Mouse (Mus musculus) hindbrain, embryonic 13.5 days (tissue): ENCODE data around the gene Apoa1. TPM values are rescaled to one million over a fixed set of nuclear protein-coding genes. Genes with fewer than 3 reads are reported as not detected.

Experiments used
- ATAC-seq: fragments of 200-750 bp; cut with Nextera tagmentation; 2 replicates; pipeline ENCODE4 v1.8.0; 2017; ENCODE audit warnings: moderate TSS enrichment; ENCODE audit not compliant: low FRiP score
- H3K27ac ChIP-seq: fragments of 300-500 bp; sonication (generic); 2 replicates; pipeline ENCODE4 v1.5.1; 2015; ENCODE audit warnings: inconsistent platforms, mild to moderate bottlenecking, moderate library complexity
- H3K27me3 ChIP-seq: fragments of 300-500 bp; sonication (generic); 2 replicates; pipeline ENCODE4 v1.6.1; 2015; ENCODE audit warnings: mild to moderate bottlenecking, inconsistent platforms
- H3K36me3 ChIP-seq: fragments of 300-500 bp; sonication (generic); 2 replicates; pipeline ENCODE4 v1.6.1; 2015; ENCODE audit warnings: mild to moderate bottlenecking, inconsistent platforms
- H3K4me1 ChIP-seq: fragments of 300-500 bp; sonication (generic); replicated peaks from 2 replicates; pipeline ENCODE4 v1.6.1; 2015; ENCODE audit warnings: inconsistent platforms
- H3K4me2 ChIP-seq: fragments of 300-500 bp; sonication (generic); 2 replicates; pipeline ENCODE4 v1.6.1; 2015; ENCODE audit warnings: inconsistent platforms, mild to moderate bottlenecking, moderate library complexity
- H3K4me3 ChIP-seq: fragments of 300-500 bp; sonication (generic); 2 replicates; pipeline ENCODE4 v1.5.1; 2015; ENCODE audit warnings: mild to moderate bottlenecking, inconsistent platforms
- H3K9ac ChIP-seq: fragments of 300-500 bp; sonication (generic); 2 replicates; pipeline ENCODE4 v1.6.1; 2015; ENCODE audit warnings: mild to moderate bottlenecking, inconsistent platforms
- H3K9me3 ChIP-seq: fragments of 300-500 bp; sonication (generic); 2 replicates; pipeline ENCODE4 v1.6.1; 2016; ENCODE audit warnings: inconsistent platforms
- WGBS: fragments of 180-500 bp; shearing (Covaris S2); methylation state at CpG from one replicate; pipeline ENCODE4 v1.1.7; 2015; 5-methylcytosine and 5-hydroxymethylcytosine counted together
- polyA plus RNA-seq: library from polyadenylated mRNA; unstranded; fragments of >200 nt; fragmentation: Nextera tagmentation; extraction: Ambion mirVana; gene quantifications from 2 replicates; pipeline ENCODE4 v1.2.1, GENCODE M21; 2015

The Apoa1 gene
- polyA plus RNA-seq, 1 experiment from 2014 or later, result 3.3 TPM

- ATAC-seq, result no peak
- H3K9ac ChIP-seq, result peak overlapping the region; percentile 60; the same call in 1 of the 2 replicates
- peaks cover 22% of the 10 kb centered on the region for H3K4me1 ChIP-seq
- peaks cover 15% of the 10 kb centered on the region for H3K36me3 ChIP-seq
- no peaks in the 10 kb centered on the region for H3K9me3 ChIP-seq
- H3K27me3 ChIP-seq, result peaks cover 36% of the 10 kb centered on the region
- no peak overlapping the region for H3K4me2 ChIP-seq
- H3K27ac ChIP-seq, result no peak overlapping the region
- H3K4me3 ChIP-seq, result no peak overlapping the region
- 95% methylated on average over 4 of the region's 4 CpGs for WGBS
Measured at GRCm38 (mm10) chr9:46270782-46271181, 42.4 kb downstream of the Apoa1 start.

GRCm38 (mm10) chr9:46272070-46272469 is 43.7 kb downstream of the Apoa1 start:
- no peak for ATAC-seq
- H3K27me3 ChIP-seq, result peaks cover 36% of the 10 kb centered on the region
- peak overlapping the region; percentile 96; the same call in 1 of the 2 replicates for H3K4me2 ChIP-seq
- H3K36me3 ChIP-seq, result peaks cover 28% of the 10 kb centered on the region
- H3K9me3 ChIP-seq, result no peaks in the 10 kb centered on the region
- H3K27ac ChIP-seq, result no peak overlapping the region
- H3K4me3 ChIP-seq, result no peak overlapping the region
- H3K4me1 ChIP-seq, result peaks cover 22% of the 10 kb centered on the region
- H3K9ac ChIP-seq, result no peak overlapping the region
- WGBS, result 90% methylated on average over 9 of the region's 9 CpGs

- Histone ChIP-seq H3K27ac (peak within 1 kb of the TSS; percentile 71), H3K27me3 (peaks cover 36% of the 10 kb centered on the region), H3K9me3 (no peaks in the 10 kb centered on the region), H3K4me2 (peak within 1 kb of the TSS; percentile 96), H3K9ac (peak within 1 kb of the TSS; percentile 83), H3K4me1 (peaks cover 22% of the 10 kb centered on the region), H3K4me3 (peak within 1 kb of the TSS; percentile 87), H3K36me3 (peaks cover 36% of the 10 kb centered on the region)
- 7% methylated on average over 45 of the region's 45 CpGs for WGBS
- peak; percentile 95 for ATAC-seq
Measured at GRCm38 (mm10) chr9:46272677-46273454, 44.5 kb downstream of the Apoa1 start, which contains the start of gene Zpr1. Zpr1 (plus strand) TSS chr9:46273064.

- no peaks in the 10 kb centered on the region for H3K9me3 ChIP-seq
- H3K27me3 ChIP-seq, result peaks cover 20% of the 10 kb centered on the region
- H3K27ac ChIP-seq, result no peak overlapping the region
- no peak for ATAC-seq
- 93% methylated on average over 9 of the region's 9 CpGs for WGBS
- no peak overlapping the region for H3K4me3 ChIP-seq
- no peak overlapping the region for H3K9ac ChIP-seq
- H3K36me3 ChIP-seq, result peaks cover 50% of the 10 kb centered on the region
- peak overlapping the region; percentile 96; the same call in 1 of the 2 replicates for H3K4me2 ChIP-seq
- H3K4me1 ChIP-seq, result peaks cover 22% of the 10 kb centered on the region
Measured at GRCm38 (mm10) chr9:46274494-46274893, 46.1 kb downstream of the Apoa1 start.

Other genes with a start within 250 kb of the Apoa1 start
- gene Pafah1b2, start 215.9 kb upstream of the Apoa1 start, polyA plus RNA-seq, result 301 and 314 TPM in 2 replicates
- gene Sik3, start 215.8 kb upstream of the Apoa1 start, polyA plus RNA-seq, result 5.5 and 5.6 TPM in 2 replicates
- gene Apoc3, start 7.1 kb downstream of the Apoa1 start, polyA plus RNA-seq, result not detected in 2 replicates
- not detected in 2 replicates for gene Apoa4, start 12.1 kb downstream of the Apoa1 start, polyA plus RNA-seq
- not detected in 2 replicates for gene Apoa5, start 40.1 kb downstream of the Apoa1 start, polyA plus RNA-seq
- 60.2 and 61.1 TPM in 2 replicates for gene Zpr1, start 44.5 kb downstream of the Apoa1 start, polyA plus RNA-seq
- 17.5 and 18.3 TPM in 2 replicates for gene Bud13, start 54.4 kb downstream of the Apoa1 start, polyA plus RNA-seq
- gene 4931429L15Rik, start 91.4 kb downstream of the Apoa1 start, polyA plus RNA-seq, result not detected in 2 replicates